Mouse (Mus musculus): ENCODE data around the gene Itih4. TPM values are rescaled to one million over a fixed set of nuclear protein-coding genes. Genes with fewer than 3 reads are reported as not detected.

The Itih4 gene
- total RNA-seq, 2 experiments from 2014 or later, result 3.2 to 4.4 TPM

- intact Hi-C loops (cut with DNase I), result no loop called here
- DNase-seq, result no peak
Measured at GRCm38 (mm10) chr14:30877827-30878226, 8.4 kb upstream of the Itih4 start.

- intact Hi-C loops (cut with DNase I), result no loop called here
- DNase-seq, result peak; percentile 68
Measured at GRCm38 (mm10) chr14:30878958-30879571, 7.2 kb upstream of the Itih4 start, which contains the start of gene Mustn1. Gene Mustn1, plus strand, starts transcription at chr14:30879200.

- peak in 1 of 2 experiments; percentile 22 for DNase-seq
Measured at GRCm38 (mm10) chr14:30879794-30880193, 6.5 kb upstream of the Itih4 start.

GRCm38 (mm10) chr14:30880251-30880650 lies 6.0 kb upstream of the Itih4 start:
- intact Hi-C loops (cut with DNase I), result loop anchor here (5.0 kb wide), 2 partner anchors 62 to 163 kb away; partner anchors contain the start of gene Itih1

More at GRCm38 (mm10) chr14:30879794-30880193, 6.5 kb upstream of the Itih4 start:
- intact Hi-C loops (cut with DNase I), result loop anchor here (5.0 kb wide), 2 partner anchors 63 to 162 kb away; partner anchors contain the start of gene Itih1

GRCm38 (mm10) chr14:30880811-30881717 lies 5.2 kb upstream of the Itih4 start:
- peak; percentile 71 to 87 for DNase-seq
- intact Hi-C loops (cut with DNase I), result loop anchor here (1.0 to 5.0 kb wide), 3 partner anchors 14 to 164 kb away; partner anchors contain the start of gene Itih1

More at GRCm38 (mm10) chr14:30880251-30880650, 6.0 kb upstream of the Itih4 start:
- no peak for DNase-seq

- intact Hi-C loops (cut with DNase I), result loop anchor here (1.0 to 5.0 kb wide), 3 partner anchors 14 to 164 kb away; partner anchors contain the start of gene Itih1
- no peak for DNase-seq
Measured at GRCm38 (mm10) chr14:30881718-30882108, 4.6 kb upstream of the Itih4 start.

- intact Hi-C loops (cut with DNase I), result no loop called here
- DNase-seq, result no peak
Measured at GRCm38 (mm10) chr14:30885298-30885697, 978 bp upstream of the Itih4 start.

- peak; percentile 55 to 70 for DNase-seq
- intact Hi-C loops (cut with DNase I), result no loop called here
Measured at GRCm38 (mm10) chr14:30888271-30888732, 2.0 kb downstream of the Itih4 start.

GRCm38 (mm10) chr14:30899972-30900371 lies 13.7 kb downstream of the Itih4 start:
- intact Hi-C loops (cut with DNase I), result no loop called here
- DNase-seq, result no peak

GRCm38 (mm10) chr14:30902628-30903027 lies 16.4 kb downstream of the Itih4 start:
- intact Hi-C loops (cut with DNase I), result no loop called here
- DNase-seq, result no peak

GRCm38 (mm10) chr14:30903036-30903435 lies 16.8 kb downstream of the Itih4 start:
- intact Hi-C loops (cut with DNase I), result no loop called here
- no peak for DNase-seq

GRCm38 (mm10) chr14:30904307-30904706 lies 18.0 kb downstream of the Itih4 start:
- intact Hi-C loops (cut with DNase I), result no loop called here
- DNase-seq, result no peak

GRCm38 (mm10) chr14:30906001-30906400 lies 19.7 kb downstream of the Itih4 start:
- intact Hi-C loops (cut with DNase I), result no loop called here
- DNase-seq, result peak in 1 of 2 experiments; percentile 28

- DNase-seq, result peak in 1 of 2 experiments; percentile 7
Measured at GRCm38 (mm10) chr14:30907814-30908265, 21.6 kb downstream of the Itih4 start.

GRCm38 (mm10) chr14:30911141-30911540 lies 24.9 kb downstream of the Itih4 start:
- intact Hi-C loops (cut with DNase I), result no loop called here
- DNase-seq, result no peak

More at GRCm38 (mm10) chr14:30907814-30908265, 21.6 kb downstream of the Itih4 start:
- intact Hi-C loops (cut with DNase I), result no loop called here

- intact Hi-C loops (cut with DNase I), result no loop called here
- no peak for DNase-seq
Measured at GRCm38 (mm10) chr14:30912641-30913040, 26.4 kb downstream of the Itih4 start.

- intact Hi-C loops (cut with DNase I), result no loop called here
- DNase-seq, result peak in 1 of 2 experiments; percentile 26
Measured at GRCm38 (mm10) chr14:30913404-30913803, 27.1 kb downstream of the Itih4 start.

- no peak for DNase-seq
- intact Hi-C loops (cut with DNase I), result no loop called here
Measured at GRCm38 (mm10) chr14:30916516-30916915, 30.2 kb downstream of the Itih4 start.

- no peak for DNase-seq
- intact Hi-C loops (cut with DNase I), result no loop called here
Measured at GRCm38 (mm10) chr14:30922053-30922670, 35.9 kb downstream of the Itih4 start.

- DNase-seq, result no peak
- intact Hi-C loops (cut with DNase I), result no loop called here
Measured at GRCm38 (mm10) chr14:30923375-30924105, 37.3 kb downstream of the Itih4 start, which contains the start of gene Itih3. Gene Itih3, minus strand, starts transcription at chr14:30923760.
